Mouse (Mus musculus) brown adipose tissue, adult 24 weeks (tissue): ENCODE results near the gene Rhox4e. TPM values are rescaled to one million over a fixed set of nuclear protein-coding genes. Genes with fewer than 3 reads are reported as not detected.
"Not testable (repeated sequence)": the region's sequence is repeated elsewhere in the genome, so short reads cannot be mapped to it uniquely, and the experiment has no call there.

ENCODE experiments used
- H3K27ac ChIP-seq: fragments of 200-500 bp; replicated peaks from 2 replicates; pipeline ENCODE4 v1.5.1; 2012; ENCODE audit warnings: low read depth, mild to moderate bottlenecking, low read length
- H3K4me1 ChIP-seq: fragments of 200-500 bp; 2 replicates; pipeline ENCODE4 v1.6.1; 2012; ENCODE audit warnings: low read length, mixed read lengths; ENCODE audit not compliant: control insufficient read depth, insufficient read depth, insufficient read length
- H3K4me3 ChIP-seq: fragments of 200-500 bp; 2 replicates; pipeline ENCODE4 v1.5.1; 2012; ENCODE audit warnings: low read depth, mild to moderate bottlenecking, low read length, moderate library complexity; ENCODE audit not compliant: insufficient read depth
- polyA plus RNA-seq: library from polyadenylated mRNA; stranded (reverse); fragments of >200 nt; gene quantifications from 2 replicates; pipeline ENCODE4 v1.2.4, GENCODE M21; 2012; ENCODE audit not compliant: missing spikeins, insufficient read depth, insufficient read length

Gene Rhox4e
- not detected in 2 replicates for polyA plus RNA-seq

DNA sequence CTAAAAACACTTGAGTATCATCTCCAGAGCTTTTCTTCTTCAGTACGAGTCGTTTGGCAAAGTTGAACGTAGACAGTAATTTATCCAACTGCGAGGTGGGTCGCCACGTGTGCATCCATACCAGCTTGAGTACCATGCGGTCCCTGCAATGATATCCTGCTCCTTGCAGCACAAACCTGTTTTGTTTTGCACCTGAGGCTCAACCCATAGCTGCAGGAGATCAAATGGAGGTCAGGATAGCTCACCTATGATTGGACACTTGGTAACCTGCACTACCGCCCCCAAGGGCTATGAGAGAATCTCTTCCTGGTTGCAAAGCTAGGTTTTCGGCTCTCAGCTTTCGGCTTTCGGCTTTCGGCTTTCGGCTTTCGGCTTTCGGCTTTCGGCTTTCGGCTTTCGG, at the start of gene Rhox4e:
Gene Rhox4e (plus strand): TSS at position 301 of the 400 bp plus-strand sequence.
- not testable (repeated sequence) for H3K4me1 ChIP-seq, H3K27ac ChIP-seq, H3K4me3 ChIP-seq

DNA sequence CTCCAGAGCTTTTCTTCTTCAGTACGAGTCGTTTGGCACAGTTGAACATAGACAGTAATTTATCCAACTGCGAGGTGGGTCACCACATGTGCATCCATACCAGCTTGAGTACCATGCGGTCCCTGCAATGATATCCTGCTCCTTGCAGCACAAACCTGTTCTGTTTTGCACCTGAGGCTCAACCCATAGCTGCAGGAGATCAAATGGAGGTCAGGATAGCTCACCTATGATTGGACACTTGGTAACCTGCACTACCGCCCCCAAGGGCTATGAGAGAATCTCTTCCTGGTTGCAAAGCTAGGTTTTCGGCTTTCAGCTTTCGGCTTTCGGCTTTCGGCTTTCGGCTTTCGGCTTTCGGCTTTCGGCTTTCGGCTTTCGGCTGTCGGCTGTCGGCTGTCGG, 43.2 kb upstream of the Rhox4e start, which contains the start of gene Rhox4d:
Gene Rhox4d (plus strand): TSS at position 301 of the 400 bp plus-strand sequence.
- not testable (repeated sequence) for H3K27ac ChIP-seq, H3K4me3 ChIP-seq, H3K4me1 ChIP-seq

DNA sequence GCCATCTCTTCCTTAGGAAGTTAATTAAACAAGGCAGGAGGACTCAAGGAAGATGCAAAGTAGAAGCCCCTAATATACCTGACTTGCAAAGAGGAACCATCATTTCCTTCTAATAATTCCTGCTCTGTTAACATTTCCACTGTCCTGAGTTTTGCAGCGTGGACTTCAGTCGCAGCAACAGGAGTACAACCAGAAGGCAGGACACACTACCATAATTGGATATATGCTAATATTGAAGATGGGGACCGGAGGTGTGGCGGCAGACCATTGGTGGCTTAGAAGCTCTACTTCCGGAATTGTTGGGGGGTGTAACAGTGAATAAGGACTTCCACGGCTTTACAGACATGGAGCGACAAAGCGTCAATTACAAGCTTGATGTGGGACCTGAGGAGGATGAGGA, 27.1 kb upstream of the Rhox4e start, which contains the start of gene Rhox2e:
Gene Rhox2e (plus strand): TSS at position 301 of the 400 bp plus-strand sequence.
- H3K4me1 ChIP-seq, H3K4me3 ChIP-seq, H3K27ac ChIP-seq: not testable (repeated sequence)

DNA sequence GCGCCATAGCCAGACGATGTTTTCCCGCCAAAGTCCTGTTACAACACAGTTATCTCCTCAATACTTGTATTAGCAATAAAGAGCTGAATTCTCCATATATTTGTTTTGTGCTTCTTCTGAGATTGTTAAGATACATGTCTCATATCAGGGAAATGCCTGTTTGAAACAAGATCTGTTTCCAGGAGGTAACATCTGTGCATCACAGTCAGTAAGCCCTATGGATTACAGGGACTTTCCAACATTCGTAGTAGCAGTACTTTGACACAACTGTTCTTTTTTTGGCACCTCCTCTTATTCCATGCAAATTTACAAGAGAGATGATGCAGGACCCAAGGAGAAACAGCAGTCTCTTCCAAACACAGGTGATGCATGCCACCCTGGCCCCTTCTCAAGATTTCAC, 15.5 kb upstream of the Rhox4e start, which contains the start of gene Rhox3e:
Gene Rhox3e (plus strand): TSS at position 301 of the 400 bp plus-strand sequence.
- H3K4me3 ChIP-seq, H3K4me1 ChIP-seq, H3K27ac ChIP-seq: not testable (repeated sequence)

DNA sequence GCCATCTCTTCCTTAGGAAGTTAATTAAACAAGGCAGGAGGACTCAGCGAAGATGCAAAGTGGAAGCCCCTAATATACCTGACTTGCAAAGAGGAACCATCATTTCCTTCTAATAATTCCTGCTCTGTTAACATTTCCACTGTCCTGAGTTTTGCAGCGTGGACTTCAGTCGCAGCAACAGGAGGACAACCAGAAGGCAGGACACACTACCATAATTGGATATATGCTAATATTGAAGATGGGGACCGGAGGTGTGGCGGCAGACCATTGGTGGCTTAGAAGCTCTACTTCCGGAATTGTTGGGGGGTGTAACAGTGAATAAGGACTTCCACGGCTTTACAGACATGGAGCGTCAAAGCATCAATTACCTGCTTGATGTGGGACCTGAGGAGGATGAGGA, 13.9 kb downstream of the Rhox4e start, which contains the start of gene Rhox2f:
Gene Rhox2f (plus strand): TSS at position 301 of the 400 bp plus-strand sequence.
- not testable (repeated sequence) for H3K4me3 ChIP-seq, H3K4me1 ChIP-seq, H3K27ac ChIP-seq

DNA sequence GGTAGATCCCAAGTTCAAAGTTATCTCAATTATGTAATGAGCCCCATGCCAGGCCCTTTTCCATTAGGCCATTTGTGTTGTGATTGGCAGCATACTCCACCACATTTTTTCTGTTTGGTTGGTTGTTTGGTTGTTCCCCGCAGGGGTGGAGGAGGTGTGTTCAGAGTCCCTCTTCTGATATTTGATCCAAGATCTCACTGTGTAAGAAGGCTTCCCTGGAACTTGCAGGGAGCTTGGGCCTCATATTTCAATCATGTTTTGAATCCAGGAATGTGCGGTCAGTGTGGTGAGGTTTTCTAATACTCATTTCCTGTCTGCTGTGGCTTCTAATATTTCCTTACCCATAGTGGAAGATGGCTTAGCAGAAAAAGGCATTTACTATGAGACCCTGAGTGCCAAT, 15.4 kb downstream of the Rhox4e start:
- H3K4me1 ChIP-seq, H3K27ac ChIP-seq, H3K4me3 ChIP-seq: not testable (repeated sequence)

DNA sequence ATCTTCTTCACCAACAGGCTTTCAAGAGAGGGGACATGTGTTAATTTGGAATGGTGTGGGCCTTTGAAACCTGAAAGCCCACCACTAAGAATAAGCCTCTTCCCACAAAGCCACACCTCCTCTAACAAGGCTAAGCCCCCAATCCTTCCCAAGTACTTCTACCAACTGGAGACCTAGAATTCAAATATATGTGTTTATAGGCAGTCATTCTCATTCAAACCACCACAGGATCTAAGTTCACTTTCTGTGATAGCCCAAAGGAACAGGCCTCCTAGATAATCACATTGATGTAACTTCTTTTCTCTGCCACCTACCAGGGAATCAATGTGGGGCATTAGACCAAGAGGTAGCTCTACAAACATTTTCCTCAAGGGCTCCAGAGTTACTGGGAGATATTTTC, 23.5 kb downstream of the Rhox4e start, which contains the start of gene Rhox3f:
Gene Rhox3f (plus strand): TSS at position 301 of the 400 bp plus-strand sequence.
- H3K4me3 ChIP-seq, H3K4me1 ChIP-seq, H3K27ac ChIP-seq: not testable (repeated sequence)

DNA sequence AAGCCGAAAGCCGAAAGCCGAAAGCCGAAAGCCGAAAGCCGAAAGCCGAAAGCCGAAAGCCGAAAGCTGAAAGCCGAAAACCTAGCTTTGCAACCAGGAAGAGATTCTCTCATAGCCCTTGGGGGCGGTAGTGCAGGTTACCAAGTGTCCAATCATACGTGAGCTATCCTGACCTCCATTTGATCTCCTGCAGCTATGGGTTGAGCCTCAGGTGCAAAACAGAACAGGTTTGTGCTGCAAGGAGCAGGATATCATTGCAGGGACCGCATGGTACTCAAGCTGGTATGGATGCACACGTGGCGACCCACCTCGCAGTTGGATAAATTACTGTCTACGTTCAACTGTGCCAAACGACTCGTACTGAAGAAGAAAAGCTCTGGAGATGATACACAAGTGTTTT, 50.4 kb downstream of the Rhox4e start, which contains the start of gene Rhox4f:
Gene Rhox4f (minus strand): TSS at position 101 of the 400 bp plus-strand sequence.
- H3K4me1 ChIP-seq, H3K4me3 ChIP-seq, H3K27ac ChIP-seq: not testable (repeated sequence)

Other genes starting within 250 kb of the Rhox4e start
- gene Rhox3a2, start 177.4 kb upstream of the Rhox4e start, polyA plus RNA-seq: not detected in 2 replicates
- gene Rhox4a2, start 166.6 kb upstream of the Rhox4e start, polyA plus RNA-seq: not detected in 2 replicates
- not detected in 2 replicates for gene Rhox2b, start 145.3 kb upstream of the Rhox4e start, polyA plus RNA-seq
- gene Rhox4b, start 124.9 kb upstream of the Rhox4e start, polyA plus RNA-seq: not detected in 2 replicates
- not detected in 2 replicates for gene Rhox2c, start 103.7 kb upstream of the Rhox4e start, polyA plus RNA-seq
- not detected in 2 replicates for gene Rhox3c, start 98.8 kb upstream of the Rhox4e start, polyA plus RNA-seq
- not detected in 2 replicates for gene Rhox4c, start 77.1 kb upstream of the Rhox4e start, polyA plus RNA-seq
- gene Rhox2d, start 64.0 kb upstream of the Rhox4e start, polyA plus RNA-seq: not detected in 2 replicates
- not detected in 2 replicates for gene Rhox4d, start 43.1 kb upstream of the Rhox4e start, polyA plus RNA-seq
- not detected in 2 replicates for gene Rhox2e, start 27.0 kb upstream of the Rhox4e start, polyA plus RNA-seq
- gene Rhox3e, start 15.4 kb upstream of the Rhox4e start, polyA plus RNA-seq: not detected in 2 replicates
- gene Rhox2f, start 14.0 kb downstream of the Rhox4e start, polyA plus RNA-seq: not detected in 2 replicates
- gene Rhox3f, start 23.6 kb downstream of the Rhox4e start, polyA plus RNA-seq: not detected in 2 replicates
- gene Rhox4f, start 50.3 kb downstream of the Rhox4e start, polyA plus RNA-seq: not detected in 2 replicates
- gene Rhox3g, start 71.2 kb downstream of the Rhox4e start, polyA plus RNA-seq: not detected in 2 replicates
- gene Rhox2g, start 86.1 kb downstream of the Rhox4e start, polyA plus RNA-seq: not detected in 2 replicates
- not detected in 2 replicates for gene Rhox4g, start 93.9 kb downstream of the Rhox4e start, polyA plus RNA-seq
- not detected in 2 replicates for gene Rhox3h, start 111.4 kb downstream of the Rhox4e start, polyA plus RNA-seq
- not detected in 2 replicates for gene Rhox2h, start 115.9 kb downstream of the Rhox4e start, polyA plus RNA-seq
- not detected in 2 replicates for gene Rhox5, start 247.4 kb downstream of the Rhox4e start, polyA plus RNA-seq